Mouse (Mus musculus) urinary bladder, adult 18-20 months (tissue): ENCODE measurements around the gene Rhd.
"Not testable (repeated sequence)": the region's sequence is repeated elsewhere in the genome, so short reads cannot be mapped to it uniquely, and the experiment has no call there.

Experiments
- DNase-seq, 2 experiments: peaks; one replicate each; pipeline ENCODE4 v3.0.0; 2022; ENCODE audit warnings: low spot score in 2 of 2, mixed read lengths in 2 of 2

Gene Rhd

GRCm38 (mm10) chr4:134863937-134864729, at the start of gene Rhd:
Gene Rhd, plus strand, starts transcription at chr4:134864536.
- no peak for DNase-seq

- no peak for DNase-seq
These were observed 46.6 kb upstream of the Rhd start for GRCm38 (mm10) chr4:134817706-134818105.

- no peak for DNase-seq
These were observed 43.3 kb upstream of the Rhd start for GRCm38 (mm10) chr4:134821061-134821460.

- no peak for DNase-seq
These were observed 40.8 kb upstream of the Rhd start for GRCm38 (mm10) chr4:134823560-134823959.

- not testable (repeated sequence) for DNase-seq
These were observed 38.5 kb upstream of the Rhd start for GRCm38 (mm10) chr4:134825864-134826263.

- no peak for DNase-seq
These were observed 38.0 kb upstream of the Rhd start for GRCm38 (mm10) chr4:134826348-134826747.

- DNase-seq, result no peak
These were observed 36.5 kb upstream of the Rhd start for GRCm38 (mm10) chr4:134827806-134828205.

- DNase-seq, result no peak
These were observed 32.4 kb upstream of the Rhd start for GRCm38 (mm10) chr4:134831934-134832333.

GRCm38 (mm10) chr4:134835486-134835885, 28.9 kb upstream of the Rhd start:
- DNase-seq, result no peak

GRCm38 (mm10) chr4:134838221-134838620, 26.1 kb upstream of the Rhd start:
- no peak for DNase-seq

- DNase-seq, result not testable (repeated sequence)
These were observed 25.6 kb upstream of the Rhd start for GRCm38 (mm10) chr4:134838706-134839105.

- no peak for DNase-seq
These were observed 24.1 kb upstream of the Rhd start for GRCm38 (mm10) chr4:134840231-134840630.

GRCm38 (mm10) chr4:134843566-134843965, 20.8 kb upstream of the Rhd start:
- no peak for DNase-seq

- no peak for DNase-seq
These were observed 16.7 kb upstream of the Rhd start for GRCm38 (mm10) chr4:134847587-134847986.

- DNase-seq, result no peak
These were observed 13.8 kb upstream of the Rhd start for GRCm38 (mm10) chr4:134850551-134850950.

- DNase-seq, result no peak
These were observed 13.1 kb upstream of the Rhd start for GRCm38 (mm10) chr4:134851236-134851635.

- DNase-seq, result no peak
These were observed 12.5 kb upstream of the Rhd start for GRCm38 (mm10) chr4:134851876-134852275.

- DNase-seq, result peak; percentile 16 to 33
These were observed 11.7 kb upstream of the Rhd start for GRCm38 (mm10) chr4:134852438-134853255.

- peak; percentile 98 to 100 for DNase-seq
These were observed 11.1 kb upstream of the Rhd start, which contains the start of gene Maco1 for GRCm38 (mm10) chr4:134853259-134853636. Gene Maco1, minus strand, starts transcription at chr4:134853345.

GRCm38 (mm10) chr4:134853637-134854485, 10.5 kb upstream of the Rhd start:
- DNase-seq, result peak; percentile 86 to 90

- peak in 1 of 2 experiments; percentile 8 for DNase-seq
These were observed 9.0 kb upstream of the Rhd start for GRCm38 (mm10) chr4:134855371-134855770.

GRCm38 (mm10) chr4:134856056-134856455, 8.3 kb upstream of the Rhd start:
- DNase-seq, result no peak
